Mouse (Mus musculus) ES-E14 (cell line): ENCODE measurements around the gene Nup153. TPM values are rescaled to one million over a fixed set of nuclear protein-coding genes. Genes with fewer than 3 reads are reported as not detected.

Experiments used
- DNase-seq: peaks from one replicate; pipeline ENCODE4 v3.0.0-alpha.2; 2013; ENCODE audit warnings: low read depth, low spot score
- H3K27ac ChIP-seq: 2 replicates; pipeline ENCODE4 v1.5.1; 2012; ENCODE audit warnings: low read depth, mild to moderate bottlenecking, low read length, moderate library complexity, mixed read lengths; ENCODE audit not compliant: poor library complexity, insufficient read depth, severe bottlenecking
- H3K36me3 ChIP-seq: 2 replicates; pipeline ENCODE4 v1.6.1; 2012; ENCODE audit warnings: mild to moderate bottlenecking, low read length, moderate library complexity, mixed read lengths; ENCODE audit not compliant: control insufficient read depth, poor library complexity, insufficient read depth, severe bottlenecking
- H3K4me1 ChIP-seq, 2 experiments: fragments of 150-350 bp in 1 of 2; sonication (generic) in 1 of 2; 2 replicates each; pipeline ENCODE4 v1.6.1; 2012; ENCODE audit warnings: low read length in 2 of 2, mild to moderate bottlenecking in 1 of 2, mixed read lengths in 1 of 2; ENCODE audit not compliant: control insufficient read depth in 2 of 2, insufficient read depth in 2 of 2, poor library complexity in 1 of 2
- H3K4me3 ChIP-seq, 2 experiments: fragments of 150-350 bp in 1 of 2; sonication (generic) in 1 of 2; 2 replicates each; pipeline ENCODE4 v1.5.1; 2012; ENCODE audit warnings: low read length in 2 of 2, low read depth in 1 of 2, mild to moderate bottlenecking in 1 of 2, mixed read lengths in 1 of 2; ENCODE audit not compliant: insufficient read depth in 1 of 2, poor library complexity in 1 of 2, severe bottlenecking in 1 of 2
- H3K9ac ChIP-seq: 2 replicates; pipeline ENCODE4 v1.6.1; 2012; ENCODE audit warnings: low read depth, mild to moderate bottlenecking, low read length, mixed read lengths; ENCODE audit not compliant: poor library complexity, insufficient read depth, severe bottlenecking
- H3K9me3 ChIP-seq: fragments of 150-350 bp; sonication (generic); 2 replicates; pipeline ENCODE4 v1.6.1; 2012; ENCODE audit warnings: low read depth, mild to moderate bottlenecking, low read length; ENCODE audit not compliant: control insufficient read depth, insufficient read depth
- CHD2 ChIP-seq: IDR thresholded peaks from 2 replicates; pipeline ENCODE4 v1.6.1; 2014; ENCODE audit warnings: mild to moderate bottlenecking, low read depth, low read length, inconsistent platforms
- HCFC1 ChIP-seq: IDR thresholded peaks from 2 replicates; pipeline ENCODE4 v1.6.1; 2012; ENCODE audit warnings: low read length, inconsistent platforms, borderline replicate concordance; ENCODE audit not compliant: insufficient read depth
- MAFK ChIP-seq: IDR thresholded peaks from 2 replicates; pipeline ENCODE4 v1.6.1; 2014; ENCODE audit warnings: mild to moderate bottlenecking, low read depth, low read length, inconsistent platforms; ENCODE audit not compliant: insufficient read depth
- ZC3H11A ChIP-seq: IDR thresholded peaks from 2 replicates; pipeline ENCODE4 v1.6.1; 2012; ENCODE audit warnings: low read depth, mild to moderate bottlenecking, inconsistent platforms, low read length, borderline replicate concordance
- ZNF384 ChIP-seq: IDR thresholded peaks from 2 replicates; pipeline ENCODE4 v1.6.1; 2012; ENCODE audit warnings: low read depth, low read length, inconsistent platforms
- in situ Hi-C, 2 experiments: fragments of 600-800 bp; cut with MboI; formaldehyde crosslinking; loops; one replicate each; pipeline ENCODE4 v1.15.1; 2025; ENCODE audit warnings: low sequenced_read_pairs in 2 of 2, inconsistent platforms in 1 of 2; ENCODE audit not compliant: unreplicated experiment in 2 of 2
- total RNA-seq: library from RNA; depleted of rRNA; stranded (reverse); fragments of 300-350 nt; gene quantifications from 2 replicates; pipeline ENCODE4 v1.2.3, GENCODE M21; 2012

The Nup153 gene
- total RNA-seq, 1 experiment, result 125 TPM

GRCm38 (mm10) chr13:46721009-46721408, 6.7 kb downstream of the Nup153 start:
- H3K9ac ChIP-seq, result no peak overlapping the region
- in situ Hi-C loops, result no loop called here
- TF ChIP-seq ZC3H11A (no peak), MAFK (no peak), CHD2 (no peak), HCFC1 (no peak), ZNF384 (no peak)
- no peak overlapping the region for H3K27ac ChIP-seq
- DNase-seq, result no peak
- no peaks in the 10 kb centered on the region for H3K9me3 ChIP-seq
- no peak overlapping the region for H3K4me3 ChIP-seq
- peaks cover 13 to 14% of the 10 kb centered on the region in 2 experiments for H3K4me1 ChIP-seq
- H3K36me3 ChIP-seq, result peaks cover 2% of the 10 kb centered on the region; the same call in 1 of the 2 replicates

GRCm38 (mm10) chr13:46718893-46719400, 8.8 kb downstream of the Nup153 start:
- Histone ChIP-seq H3K4me3 (no peak overlapping the region), H3K9me3 (no peaks in the 10 kb centered on the region), H3K9ac (no peak overlapping the region), H3K27ac (no peak overlapping the region), H3K4me1 (peaks cover 10 to 11% of the 10 kb centered on the region in 2 experiments), H3K36me3 (peaks cover 2% of the 10 kb centered on the region; the same call in 1 of the 2 replicates)
- in situ Hi-C loops, result no loop called here
- TF ChIP-seq HCFC1 (no peak), MAFK (no peak), ZC3H11A (no peak), CHD2 (no peak), ZNF384 (no peak)
- no peak for DNase-seq

GRCm38 (mm10) chr13:46715976-46716639, 11.6 kb downstream of the Nup153 start:
- Histone ChIP-seq H3K36me3 (peaks cover 9% of the 10 kb centered on the region; the same call in 1 of the 2 replicates), H3K4me3 (no peak overlapping the region), H3K4me1 (peaks cover 7 to 11% of the 10 kb centered on the region in 2 experiments), H3K9me3 (no peaks in the 10 kb centered on the region), H3K9ac (no peak overlapping the region; the same call in 1 of the 2 replicates), H3K27ac (peak overlapping the region; percentile 63; the same call in 1 of the 2 replicates)
- no peak for DNase-seq
- in situ Hi-C loops, result no loop called here
- no peak for TF ChIP-seq HCFC1
- TF ChIP-seq ZNF384, result no peak
- TF ChIP-seq CHD2, result no peak
- peak; percentile 83 for TF ChIP-seq MAFK
- TF ChIP-seq ZC3H11A, result no peak

GRCm38 (mm10) chr13:46713486-46713885, 14.3 kb downstream of the Nup153 start:
- H3K4me3 ChIP-seq, result no peak overlapping the region
- DNase-seq, result no peak
- H3K9ac ChIP-seq, result no peak overlapping the region
- in situ Hi-C loops, result no loop called here
- H3K4me1 ChIP-seq, result peaks cover 7 to 9% of the 10 kb centered on the region in 2 experiments
- H3K27ac ChIP-seq, result no peak overlapping the region
- no peaks in the 10 kb centered on the region for H3K9me3 ChIP-seq
- TF ChIP-seq CHD2 (no peak), MAFK (no peak), ZC3H11A (no peak), ZNF384 (no peak), HCFC1 (no peak)
- H3K36me3 ChIP-seq, result peaks cover 14% of the 10 kb centered on the region
